Mouse (Mus musculus): ENCODE data around the gene Zcchc7. TPM values are rescaled to one million over a fixed set of nuclear protein-coding genes. Genes with fewer than 3 reads are reported as not detected.
A peak's percentile ranks its signal among the peaks of the same experiment; 100 is the strongest.

Gene Zcchc7
- polyA plus RNA-seq, 1 experiment from 2014 or later = 38.3 TPM

GRCm38 (mm10) chr4:44712051-44712700 is 43.5 kb upstream of the Zcchc7 start:
- Histone ChIP-seq H3K27ac (replicated peaks; ENCODE audit: low read depth, low read length) (peak overlapping the region; percentile 81), H3K27me3 (ENCODE audit: control insufficient read depth, insufficient read depth, low read length) (peaks cover 83% of the 10 kb centered on the region), H3K4me1 (ENCODE audit: control insufficient read depth, insufficient read depth, low read length) (no peaks in the 10 kb centered on the region), H3K4me2 (ENCODE audit: low read length) (peak overlapping the region; percentile 45), H3K36me3 (ENCODE audit: control insufficient read depth, insufficient read depth, low read length) (no peaks in the 10 kb centered on the region), H3K4me3 (replicated peaks; ENCODE audit: low read depth, low read length) (peak overlapping the region; percentile 24; the same call in 1 of the 2 replicates), H3K9ac (replicated peaks; ENCODE audit: low read length) (peak overlapping the region; percentile 14; the same call in 1 of the 2 replicates), H3K9me3 (ENCODE audit: control insufficient read depth, low read length) (no peaks in the 10 kb centered on the region)
- ATAC-seq (ENCODE audit: low FRiP score, low TSS enrichment) (no peak), DNase-seq (peak; percentile 65)
- WGBS = under 1% methylated on average over 25 of the region's 25 CpGs

GRCm38 (mm10) chr4:44712786-44713553 is 42.7 kb upstream of the Zcchc7 start:
- Histone ChIP-seq H3K27me3 (ENCODE audit: control insufficient read depth, insufficient read depth, low read length) (peaks cover 83% of the 10 kb centered on the region), H3K9me3 (ENCODE audit: control insufficient read depth, low read length) (no peaks in the 10 kb centered on the region), H3K36me3 (ENCODE audit: control insufficient read depth, insufficient read depth, low read length) (no peaks in the 10 kb centered on the region), H3K4me3 (replicated peaks; ENCODE audit: low read depth, low read length) (peak overlapping the region; percentile 24), H3K4me2 (ENCODE audit: low read length) (peak overlapping the region; percentile 45), H3K9ac (replicated peaks; ENCODE audit: low read length) (peak overlapping the region; percentile 14; the same call in 1 of the 2 replicates), H3K4me1 (ENCODE audit: control insufficient read depth, insufficient read depth, low read length) (no peaks in the 10 kb centered on the region), H3K27ac (replicated peaks; ENCODE audit: low read depth, low read length) (peak overlapping the region; percentile 81)
- peak; percentile 71 for DNase-seq
- ATAC-seq (ENCODE audit: low FRiP score, low TSS enrichment) = no peak
- under 1% methylated on average over 50 of the region's 50 CpGs for WGBS

- H3K27ac ChIP-seq (replicated peaks; ENCODE audit: low read depth, low read length) = peak overlapping the region; percentile 81
- WGBS = 1% methylated on average over 19 of the region's 19 CpGs
- ATAC-seq (ENCODE audit: low FRiP score, low TSS enrichment) (no peak), DNase-seq (peak; percentile 51)
- peaks cover 83% of the 10 kb centered on the region for H3K27me3 ChIP-seq (ENCODE audit: control insufficient read depth, insufficient read depth, low read length)
- peak overlapping the region; percentile 45 for H3K4me2 ChIP-seq (ENCODE audit: low read length)
- H3K9me3 ChIP-seq (ENCODE audit: control insufficient read depth, low read length) = no peaks in the 10 kb centered on the region
- H3K36me3 ChIP-seq (ENCODE audit: control insufficient read depth, insufficient read depth, low read length) = no peaks in the 10 kb centered on the region
- peak overlapping the region; percentile 24 for H3K4me3 ChIP-seq (replicated peaks; ENCODE audit: low read depth, low read length)
- H3K4me1 ChIP-seq (ENCODE audit: control insufficient read depth, insufficient read depth, low read length) = no peaks in the 10 kb centered on the region
- H3K9ac ChIP-seq (replicated peaks; ENCODE audit: low read length) = peak overlapping the region; percentile 14; the same call in 1 of the 2 replicates
Measured at GRCm38 (mm10) chr4:44713554-44714051, 42.1 kb upstream of the Zcchc7 start.

DNA sequence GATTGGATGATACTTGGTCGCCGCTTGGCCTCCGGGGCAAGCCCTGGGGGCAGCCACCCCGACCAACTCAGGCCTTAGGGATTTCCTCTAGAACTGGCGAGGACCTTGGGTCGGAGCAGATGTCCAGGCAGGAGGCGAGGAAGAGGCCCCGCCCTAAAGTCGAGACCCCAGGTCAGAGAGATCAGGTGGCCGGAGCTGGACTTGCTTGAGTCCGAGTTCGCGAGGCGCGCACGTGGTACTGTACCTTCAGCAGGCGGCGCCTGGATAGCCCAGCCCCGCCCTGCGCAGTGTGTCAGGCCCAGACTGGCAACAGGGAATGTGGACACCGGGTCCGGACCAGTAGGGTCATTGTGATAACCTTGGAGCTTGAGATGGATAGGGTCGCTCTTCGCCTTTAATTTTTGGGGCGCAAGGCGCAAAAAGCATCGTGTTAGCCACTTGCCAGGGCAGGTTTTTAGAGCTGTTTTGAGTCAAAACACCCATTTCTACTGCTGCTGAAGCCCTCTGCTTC is 41.5 kb upstream of the Zcchc7 start:
- peak overlapping the region; percentile 14; the same call in 1 of the 2 replicates for H3K9ac ChIP-seq (replicated peaks; ENCODE audit: low read length)
- no peaks in the 10 kb centered on the region for H3K36me3 ChIP-seq (ENCODE audit: control insufficient read depth, insufficient read depth, low read length)
- peak overlapping the region; percentile 81 for H3K27ac ChIP-seq (replicated peaks; ENCODE audit: low read depth, low read length)
- peaks cover 81% of the 10 kb centered on the region for H3K27me3 ChIP-seq (ENCODE audit: control insufficient read depth, insufficient read depth, low read length)
- WGBS = 1% methylated on average over 27 of the region's 27 CpGs
- H3K9me3 ChIP-seq (ENCODE audit: control insufficient read depth, low read length) = no peaks in the 10 kb centered on the region
- DNase-seq = no peak
- peak overlapping the region; percentile 24 for H3K4me3 ChIP-seq (replicated peaks; ENCODE audit: low read depth, low read length)
- H3K4me1 ChIP-seq (ENCODE audit: control insufficient read depth, insufficient read depth, low read length) = no peaks in the 10 kb centered on the region
- ATAC-seq (ENCODE audit: low FRiP score, low TSS enrichment) = no peak
- peak overlapping the region; percentile 45 for H3K4me2 ChIP-seq (ENCODE audit: low read length)

DNA sequence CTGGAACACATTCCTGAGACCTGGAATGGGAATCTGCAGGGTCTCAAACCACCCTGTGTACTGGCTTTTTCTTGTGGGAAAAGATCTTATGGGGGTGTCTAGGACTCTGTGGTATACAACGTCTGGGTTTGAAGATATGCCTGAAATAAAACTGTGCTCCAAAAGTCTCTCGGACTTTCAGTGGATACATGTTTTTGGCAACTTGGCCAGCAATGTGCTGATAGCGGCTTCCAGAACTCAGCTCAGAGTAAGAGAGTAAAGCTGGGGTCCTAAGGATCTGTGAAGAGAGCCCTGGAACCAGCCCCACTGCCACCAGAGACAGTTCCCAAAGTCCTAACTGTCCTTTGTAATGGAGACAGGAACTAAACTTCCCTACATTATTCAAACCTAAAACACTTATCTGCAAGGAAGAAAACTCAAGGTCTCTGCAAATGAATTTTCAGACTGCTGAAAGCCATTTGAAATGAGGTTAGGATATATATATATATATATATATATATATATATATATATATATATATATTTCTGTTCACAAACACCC is 40.0 kb upstream of the Zcchc7 start:
- WGBS = 15% methylated on average over 3 of the region's 3 CpGs
- ATAC-seq (ENCODE audit: low FRiP score, low TSS enrichment) (no peak), DNase-seq (no peak)
- Histone ChIP-seq H3K36me3 (ENCODE audit: control insufficient read depth, insufficient read depth, low read length) (no peaks in the 10 kb centered on the region), H3K4me1 (ENCODE audit: control insufficient read depth, insufficient read depth, low read length) (no peaks in the 10 kb centered on the region), H3K27ac (replicated peaks; ENCODE audit: low read depth, low read length) (no peak overlapping the region), H3K9ac (replicated peaks; ENCODE audit: low read length) (no peak overlapping the region), H3K9me3 (ENCODE audit: control insufficient read depth, low read length) (no peaks in the 10 kb centered on the region), H3K4me3 (replicated peaks; ENCODE audit: low read depth, low read length) (no peak overlapping the region), H3K4me2 (ENCODE audit: low read length) (peak overlapping the region; percentile 13; the same call in 1 of the 2 replicates), H3K27me3 (ENCODE audit: control insufficient read depth, insufficient read depth, low read length) (peaks cover 73% of the 10 kb centered on the region)

DNA sequence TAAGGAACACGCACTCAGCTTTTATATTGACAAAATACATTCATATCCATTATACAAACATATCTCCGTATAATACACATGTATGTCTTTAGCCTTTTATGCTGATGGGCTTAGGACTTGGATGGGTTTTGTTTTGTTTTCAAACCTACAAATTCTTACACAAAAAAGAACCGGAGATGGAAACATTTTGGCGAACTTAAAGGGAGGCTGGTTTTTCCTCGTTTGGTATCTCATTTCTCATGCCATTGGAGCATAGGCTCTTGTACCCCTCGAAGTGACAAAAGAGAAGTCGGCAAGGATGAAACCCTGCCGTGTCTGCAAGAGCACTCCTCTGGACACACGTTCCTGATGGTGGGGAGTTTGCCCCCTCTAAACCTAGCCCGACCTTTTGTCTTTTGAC is 39.3 kb upstream of the Zcchc7 start:
- 5% methylated on average over 10 of the region's 10 CpGs for WGBS
- Histone ChIP-seq H3K9ac (replicated peaks; ENCODE audit: low read length) (no peak overlapping the region), H3K36me3 (ENCODE audit: control insufficient read depth, insufficient read depth, low read length) (no peaks in the 10 kb centered on the region), H3K27me3 (ENCODE audit: control insufficient read depth, insufficient read depth, low read length) (peaks cover 66% of the 10 kb centered on the region), H3K4me1 (ENCODE audit: control insufficient read depth, insufficient read depth, low read length) (no peaks in the 10 kb centered on the region), H3K4me2 (ENCODE audit: low read length) (no peak overlapping the region), H3K9me3 (ENCODE audit: control insufficient read depth, low read length) (no peaks in the 10 kb centered on the region), H3K4me3 (replicated peaks; ENCODE audit: low read depth, low read length) (no peak overlapping the region), H3K27ac (replicated peaks; ENCODE audit: low read depth, low read length) (0 out of 2 replicates have a peak overlapping the region, but pooled peaks have one; percentile 17)
- DNase-seq (no peak), ATAC-seq (ENCODE audit: low FRiP score, low TSS enrichment) (no peak)

- no peak for DNase-seq
Measured at GRCm38 (mm10) chr4:44717676-44718075, 38.0 kb upstream of the Zcchc7 start.

GRCm38 (mm10) chr4:44720046-44720445 is 35.6 kb upstream of the Zcchc7 start:
- Histone ChIP-seq H3K36me3 (ENCODE audit: control insufficient read depth, insufficient read depth, low read length) (no peaks in the 10 kb centered on the region), H3K4me2 (ENCODE audit: low read length) (no peak overlapping the region), H3K9ac (replicated peaks; ENCODE audit: low read length) (no peak overlapping the region), H3K27ac (replicated peaks; ENCODE audit: low read depth, low read length) (no peak overlapping the region), H3K27me3 (ENCODE audit: control insufficient read depth, insufficient read depth, low read length) (peaks cover 44% of the 10 kb centered on the region), H3K4me3 (replicated peaks; ENCODE audit: low read depth, low read length) (no peak overlapping the region), H3K9me3 (ENCODE audit: control insufficient read depth, low read length) (no peaks in the 10 kb centered on the region), H3K4me1 (ENCODE audit: control insufficient read depth, insufficient read depth, low read length) (no peaks in the 10 kb centered on the region)
- DNase-seq (no peak), ATAC-seq (ENCODE audit: low FRiP score, low TSS enrichment) (no peak)
- WGBS = 89% methylated on average over 8 of the region's 8 CpGs

More at GRCm38 (mm10) chr4:44717676-44718075, 38.0 kb upstream of the Zcchc7 start:
- H3K4me2 ChIP-seq (ENCODE audit: low read length) = no peak overlapping the region
- H3K9ac ChIP-seq (replicated peaks; ENCODE audit: low read length) = no peak overlapping the region
- no peaks in the 10 kb centered on the region for H3K9me3 ChIP-seq (ENCODE audit: control insufficient read depth, low read length)
- 74% methylated on average over 3 of the region's 3 CpGs for WGBS
- no peak for ATAC-seq (ENCODE audit: low FRiP score, low TSS enrichment)
- no peak overlapping the region for H3K27ac ChIP-seq (replicated peaks; ENCODE audit: low read depth, low read length)
- H3K4me3 ChIP-seq (replicated peaks; ENCODE audit: low read depth, low read length) = no peak overlapping the region
- H3K27me3 ChIP-seq (ENCODE audit: control insufficient read depth, insufficient read depth, low read length) = peaks cover 64% of the 10 kb centered on the region
- H3K4me1 ChIP-seq (ENCODE audit: control insufficient read depth, insufficient read depth, low read length) = no peaks in the 10 kb centered on the region
- no peaks in the 10 kb centered on the region for H3K36me3 ChIP-seq (ENCODE audit: control insufficient read depth, insufficient read depth, low read length)
